17 mouse cellular contexts compared by ENCODE assay signal in the genomic region with DNA sequence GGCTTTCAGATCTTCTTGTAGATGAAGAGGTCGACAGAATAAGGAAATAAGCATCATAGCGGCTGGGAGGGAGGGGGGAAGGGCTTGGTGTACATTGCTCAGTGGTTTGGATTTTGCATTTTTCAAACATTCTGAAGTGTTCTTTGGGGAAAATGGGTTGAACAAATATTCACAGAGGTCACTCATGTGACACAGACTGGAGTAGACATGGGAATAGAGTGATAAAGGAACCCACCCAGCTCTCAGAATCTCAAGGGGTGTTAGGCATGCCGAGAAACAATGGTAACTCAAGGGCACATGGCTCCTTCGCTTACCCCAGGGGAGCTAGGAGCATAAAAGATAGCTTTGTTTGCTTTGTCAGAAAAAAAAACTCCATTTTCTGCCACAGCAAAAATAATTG.
"Had no signal": no experiment of that assay in that cellular context is flagged by ENCODE, and none has a peak within 500 bp of the region (broad histone marks: within the 10 kb centered on the region; RNA-seq: fewer than 3 reads in every experiment).

No protein-coding gene starts in this region.

- H3K9ac ChIP-seq: liver, embryonic 12.5 days; liver, embryonic 14.5 days; midbrain, embryonic 12.5 days; midbrain, embryonic 15.5 days; neural tube, embryonic 13.5 days; neural tube, embryonic 15.5 days had no signal

- H3K4me1 ChIP-seq: liver, embryonic 12.5 days; midbrain, embryonic 10.5 days; midbrain, embryonic 12.5 days; midbrain, embryonic 15.5 days; neural tube, embryonic 13.5 days; neural tube, embryonic 15.5 days had no signal

- H3K4me3 ChIP-seq: liver, embryonic 12.5 days; midbrain, embryonic 10.5 days; midbrain, embryonic 12.5 days; midbrain, embryonic 15.5 days; myocyte; neural tube, embryonic 13.5 days; neural tube, embryonic 15.5 days had no signal

- H3K36me3 ChIP-seq: liver, embryonic 12.5 days; midbrain, embryonic 10.5 days; midbrain, embryonic 12.5 days; midbrain, embryonic 15.5 days; neural tube, embryonic 13.5 days; neural tube, embryonic 15.5 days had no signal

- H3K27ac ChIP-seq: liver, embryonic 12.5 days; liver, embryonic 14.5 days; midbrain, embryonic 10.5 days; midbrain, embryonic 12.5 days; midbrain, embryonic 15.5 days; neural tube, embryonic 13.5 days; neural tube, embryonic 15.5 days had no signal

- H3K9me3 ChIP-seq: liver, embryonic 12.5 days; midbrain, embryonic 10.5 days; midbrain, embryonic 12.5 days; midbrain, embryonic 15.5 days; neural tube, embryonic 13.5 days; neural tube, embryonic 15.5 days had no signal

- H3K4me2 ChIP-seq: liver, embryonic 12.5 days; midbrain, embryonic 12.5 days; midbrain, embryonic 15.5 days; neural tube, embryonic 13.5 days; neural tube, embryonic 15.5 days had no signal

- DNase-seq: lung, adult 18-20 months; lung, postnatal 4 days; right cerebral cortex, adult 18-20 months; right cerebral cortex, postnatal 25 days; right cerebral cortex, postnatal 4 days; spleen, adult 18-20 months; thymus, adult 18-20 months; thymus, postnatal 14 days; thymus, postnatal 36 days had no signal

- H3K27me3 ChIP-seq: liver, embryonic 12.5 days; midbrain, embryonic 12.5 days; midbrain, embryonic 15.5 days; neural tube, embryonic 13.5 days; neural tube, embryonic 15.5 days had no signal

- ATAC-seq: liver, embryonic 12.5 days; midbrain, embryonic 15.5 days had no signal
